Mouse (Mus musculus) midbrain, embryonic 12.5 days (tissue): ENCODE results near the gene Gpbp1l1. TPM values are rescaled to one million over a fixed set of nuclear protein-coding genes. Genes with fewer than 3 reads are reported as not detected.

Source experiments
- ATAC-seq: fragments of 200-750 bp; cut with Nextera tagmentation; 2 replicates; pipeline ENCODE4 v1.8.0; 2017; ENCODE audit warnings: low read depth, moderate TSS enrichment, moderate library complexity; ENCODE audit not compliant: low FRiP score
- H3K27ac ChIP-seq: fragments of 300-500 bp; sonication (generic); replicated peaks from 2 replicates; pipeline ENCODE4 v1.5.1; 2016; ENCODE audit warnings: mild to moderate bottlenecking
- H3K27me3 ChIP-seq: fragments of 300-500 bp; sonication (generic); 2 replicates; pipeline ENCODE4 v1.6.1; 2016; ENCODE audit warnings: mild to moderate bottlenecking
- H3K36me3 ChIP-seq: fragments of 300-500 bp; sonication (generic); 2 replicates; pipeline ENCODE4 v1.6.1; 2016
- H3K4me1 ChIP-seq: fragments of 300-500 bp; sonication (generic); 2 replicates; pipeline ENCODE4 v1.6.1; 2016
- H3K4me2 ChIP-seq: fragments of 300-500 bp; sonication (generic); replicated peaks from 2 replicates; pipeline ENCODE4 v1.6.1; 2016; ENCODE audit warnings: mild to moderate bottlenecking, moderate library complexity
- H3K4me3 ChIP-seq: fragments of 300-500 bp; sonication (generic); 2 replicates; pipeline ENCODE4 v1.5.1; 2016; ENCODE audit warnings: mild to moderate bottlenecking
- H3K9ac ChIP-seq: fragments of 300-500 bp; sonication (generic); replicated peaks from 2 replicates; pipeline ENCODE4 v1.6.1; 2016; ENCODE audit warnings: mild to moderate bottlenecking, moderate library complexity
- H3K9me3 ChIP-seq: fragments of 300-500 bp; sonication (generic); 2 replicates; pipeline ENCODE4 v1.6.1; 2016; ENCODE audit warnings: mild to moderate bottlenecking
- whole genome bisulfite sequencing: fragments of 180-500 bp; shearing (Covaris S2); methylation state at CpG from one replicate; pipeline ENCODE4 v1.1.7; 2016; 5-methylcytosine and 5-hydroxymethylcytosine counted together
- polyA plus RNA-seq: library from polyadenylated mRNA; unstranded; fragments of >200 nt; fragmentation: Nextera tagmentation; extraction: Ambion mirVana; gene quantifications from 2 replicates; pipeline ENCODE4 v1.2.1, GENCODE M21; 2016

The Gpbp1l1 gene
- polyA plus RNA-seq, 1 experiment from 2014 or later, result 27.3 TPM

GRCm38 (mm10) chr4:116596978-116597881, 39.8 kb downstream of the Gpbp1l1 start:
- 1% methylated on average over 50 of the region's 50 CpGs for WGBS
- H3K9ac ChIP-seq, result peak overlapping the region; percentile 73
- peaks cover 25% of the 10 kb centered on the region for H3K4me1 ChIP-seq
- ATAC-seq, result peak; percentile 92
- H3K4me2 ChIP-seq, result peak overlapping the region; percentile 87
- H3K27ac ChIP-seq, result peak overlapping the region; percentile 76
- no peaks in the 10 kb centered on the region for H3K9me3 ChIP-seq
- H3K36me3 ChIP-seq, result peaks cover 39% of the 10 kb centered on the region
- H3K27me3 ChIP-seq, result no peaks in the 10 kb centered on the region
- peak overlapping the region; percentile 65 for H3K4me3 ChIP-seq

GRCm38 (mm10) chr4:116612621-116613020, 55.2 kb downstream of the Gpbp1l1 start:
- H3K9me3 ChIP-seq, result no peaks in the 10 kb centered on the region
- H3K27me3 ChIP-seq, result no peaks in the 10 kb centered on the region
- H3K4me1 ChIP-seq, result no peaks in the 10 kb centered on the region
- no peak overlapping the region for H3K9ac ChIP-seq
- H3K4me2 ChIP-seq, result no peak overlapping the region
- no peak overlapping the region for H3K4me3 ChIP-seq
- no peak overlapping the region for H3K27ac ChIP-seq
- peaks cover 74% of the 10 kb centered on the region for H3K36me3 ChIP-seq
- ATAC-seq, result no peak
- 96% methylated on average over 2 of the region's 2 CpGs for WGBS

- Histone ChIP-seq H3K36me3 (peaks cover 80% of the 10 kb centered on the region), H3K9me3 (no peaks in the 10 kb centered on the region), H3K27ac (no peak overlapping the region), H3K4me2 (no peak overlapping the region), H3K27me3 (no peaks in the 10 kb centered on the region), H3K4me1 (no peaks in the 10 kb centered on the region), H3K9ac (no peak overlapping the region), H3K4me3 (no peak overlapping the region)
- 98% methylated on average over 2 of the region's 2 CpGs for WGBS
- ATAC-seq, result no peak
Observed at GRCm38 (mm10) chr4:116615237-116615636, 57.8 kb downstream of the Gpbp1l1 start.

- H3K4me1 ChIP-seq, result peaks cover 21% of the 10 kb centered on the region
- no peaks in the 10 kb centered on the region for H3K27me3 ChIP-seq
- H3K36me3 ChIP-seq, result peaks cover 32% of the 10 kb centered on the region
- H3K9me3 ChIP-seq, result no peaks in the 10 kb centered on the region
- H3K27ac ChIP-seq, result no peak overlapping the region
- peak overlapping the region; percentile 66 for H3K4me2 ChIP-seq
- no peak overlapping the region for H3K9ac ChIP-seq
- WGBS, result 90% methylated on average over 4 of the region's 4 CpGs
- peak overlapping the region; percentile 99; the same call in 1 of the 2 replicates for H3K4me3 ChIP-seq
- no peak for ATAC-seq
Observed at GRCm38 (mm10) chr4:116624831-116625230, 67.4 kb downstream of the Gpbp1l1 start.

- under 1% methylated on average over 53 of the region's 53 CpGs for WGBS
- ATAC-seq, result peak; percentile 77
- peaks cover 21% of the 10 kb centered on the region for H3K4me1 ChIP-seq
- no peaks in the 10 kb centered on the region for H3K27me3 ChIP-seq
- H3K4me3 ChIP-seq, result peak overlapping the region; percentile 99
- peaks cover 15% of the 10 kb centered on the region for H3K36me3 ChIP-seq
- peak overlapping the region; percentile 66 for H3K4me2 ChIP-seq
- H3K27ac ChIP-seq, result peak overlapping the region; percentile 95
- peak overlapping the region; percentile 94 for H3K9ac ChIP-seq
- H3K9me3 ChIP-seq, result no peaks in the 10 kb centered on the region
Observed at GRCm38 (mm10) chr4:116626658-116627358, 69.3 kb downstream of the Gpbp1l1 start.

- Histone ChIP-seq H3K4me2 (peak overlapping the region; percentile 66), H3K4me3 (peak overlapping the region; percentile 99), H3K9me3 (no peaks in the 10 kb centered on the region), H3K9ac (peak overlapping the region; percentile 94), H3K4me1 (peaks cover 21% of the 10 kb centered on the region), H3K36me3 (peaks cover 16% of the 10 kb centered on the region), H3K27me3 (no peaks in the 10 kb centered on the region), H3K27ac (peak overlapping the region; percentile 95)
- under 1% methylated on average over 13 of the region's 13 CpGs for WGBS
- peak; percentile 92 for ATAC-seq
Observed at GRCm38 (mm10) chr4:116627359-116627716, 69.9 kb downstream of the Gpbp1l1 start.

GRCm38 (mm10) chr4:116627722-116628662, 70.5 kb downstream of the Gpbp1l1 start, which contains the start of gene Nasp:
Nasp (minus strand) TSS chr4:116627941.
- Histone ChIP-seq H3K4me1 (peaks cover 21% of the 10 kb centered on the region), H3K27ac (peak within 1 kb of the TSS; percentile 95), H3K4me3 (peak within 1 kb of the TSS; percentile 99), H3K27me3 (no peaks in the 10 kb centered on the region), H3K9ac (peak within 1 kb of the TSS; percentile 94), H3K9me3 (no peaks in the 10 kb centered on the region), H3K4me2 (peak within 1 kb of the TSS; percentile 66), H3K36me3 (peaks cover 16% of the 10 kb centered on the region)
- 7% methylated on average over 23 of the region's 23 CpGs for WGBS
- ATAC-seq, result peak; percentile 89

- no peaks in the 10 kb centered on the region for H3K27me3 ChIP-seq
- no peak overlapping the region for H3K27ac ChIP-seq
- H3K9ac ChIP-seq, result no peak overlapping the region
- no peak overlapping the region for H3K4me2 ChIP-seq
- WGBS, result 98% methylated on average over 1 of the region's 1 CpGs
- no peak for ATAC-seq
- H3K9me3 ChIP-seq, result no peaks in the 10 kb centered on the region
- H3K36me3 ChIP-seq, result peaks cover 68% of the 10 kb centered on the region
- no peaks in the 10 kb centered on the region for H3K4me1 ChIP-seq
- H3K4me3 ChIP-seq, result no peak overlapping the region
Observed at GRCm38 (mm10) chr4:116635197-116635596, 77.7 kb downstream of the Gpbp1l1 start.

- no peak for ATAC-seq
- Histone ChIP-seq H3K9me3 (no peaks in the 10 kb centered on the region), H3K9ac (no peak overlapping the region), H3K4me1 (no peaks in the 10 kb centered on the region), H3K4me2 (no peak overlapping the region), H3K27ac (no peak overlapping the region), H3K27me3 (no peaks in the 10 kb centered on the region), H3K4me3 (no peak overlapping the region), H3K36me3 (peaks cover 92% of the 10 kb centered on the region)
- WGBS, result over 99% methylated on average over 6 of the region's 6 CpGs
Observed at GRCm38 (mm10) chr4:116638821-116639220, 81.4 kb downstream of the Gpbp1l1 start.

GRCm38 (mm10) chr4:116642071-116642470, 84.6 kb downstream of the Gpbp1l1 start:
- no peak overlapping the region for H3K27ac ChIP-seq
- ATAC-seq, result no peak
- no peak overlapping the region for H3K9ac ChIP-seq
- H3K4me3 ChIP-seq, result no peak overlapping the region
- no peak overlapping the region for H3K4me2 ChIP-seq
- 0 out of 2 replicates have a peak, but pooled peaks cover 4% of the 10 kb centered on the region for H3K4me1 ChIP-seq
- no peaks in the 10 kb centered on the region for H3K27me3 ChIP-seq
- H3K9me3 ChIP-seq, result no peaks in the 10 kb centered on the region
- 100% methylated on average over 1 of the region's 1 CpGs for WGBS
- H3K36me3 ChIP-seq, result peaks cover 69% of the 10 kb centered on the region
